Mouse (Mus musculus) heart, adult 2 months (tissue): ENCODE measurements around the gene Brf1. TPM values are rescaled to one million over a fixed set of nuclear protein-coding genes. Genes with fewer than 3 reads are reported as not detected.

Source experiments
- DNase-seq, 2 experiments: peaks; one replicate each; pipeline ENCODE4 v3.0.0; 2021
- H3K27ac ChIP-seq: fragments of 200-600 bp; 2 replicates; pipeline ENCODE4 v1.8.1; 2022
- H3K27me3 ChIP-seq: fragments of 200-500 bp; 2 replicates; pipeline ENCODE4 v1.6.1; 2012; ENCODE audit warnings: mild to moderate bottlenecking, low read length, inconsistent platforms, mixed read lengths; ENCODE audit not compliant: control insufficient read depth, insufficient read depth
- H3K36me3 ChIP-seq: fragments of 200-500 bp; 2 replicates; pipeline ENCODE4 v1.6.1; 2012; ENCODE audit warnings: low read length, inconsistent platforms; ENCODE audit not compliant: control insufficient read depth, insufficient read depth
- H3K4me1 ChIP-seq: fragments of 200-500 bp; 2 replicates; pipeline ENCODE4 v1.6.1; 2011; ENCODE audit warnings: low read length; ENCODE audit not compliant: control insufficient read depth, insufficient read depth
- H3K4me3 ChIP-seq: fragments of 200-600 bp; 2 replicates; pipeline ENCODE4 v1.8.1; 2022
- H3K79me2 ChIP-seq: fragments of 200-500 bp; replicated peaks from 2 replicates; pipeline ENCODE4 v1.6.1; 2012; ENCODE audit warnings: mild to moderate bottlenecking, inconsistent platforms, low read length, moderate library complexity, mixed read lengths; ENCODE audit not compliant: control insufficient read depth, insufficient read depth
- H3K9ac ChIP-seq: fragments of 200-500 bp; 2 replicates; pipeline ENCODE4 v1.6.1; 2012; ENCODE audit warnings: low read depth, mild to moderate bottlenecking, control low read depth, inconsistent platforms, low read length, mixed read lengths
- CTCF ChIP-seq: fragments of 200-600 bp; IDR thresholded peaks from 2 replicates; pipeline ENCODE4 v1.8.1; 2022; ENCODE audit warnings: antibody characterized with exemption, mild to moderate bottlenecking, moderate library complexity
- EP300 ChIP-seq: fragments of 200-500 bp; IDR thresholded peaks from 2 replicates; pipeline ENCODE4 v1.6.1; 2011; ENCODE audit warnings: low read depth, low read length, control low read depth; ENCODE audit not compliant: insufficient read depth
- POLR2A ChIP-seq: fragments of 200-500 bp; IDR thresholded peaks from 2 replicates; pipeline ENCODE4 v1.6.1; 2011; ENCODE audit warnings: mild to moderate bottlenecking, low read depth, low read length, control low read depth; ENCODE audit not compliant: insufficient read depth
- WGBS: fragments of 180-500 bp; shearing (Covaris S2); methylation state at CpG from one replicate; pipeline ENCODE4 v1.1.7; 2018; 5-methylcytosine and 5-hydroxymethylcytosine counted together
- intact Hi-C: fragments of 180-260 bp; cut with DNase I; formaldehyde crosslinking; loops from one replicate; pipeline ENCODE4 v1.15.1; 2025
- polyA plus RNA-seq: library from polyadenylated mRNA; depleted of rRNA; stranded (reverse); fragments of >200 nt; gene quantifications from 2 replicates; pipeline ENCODE4 v1.2.3, GENCODE M21; 2012
- total RNA-seq, 2 experiments: library from RNA; stranded (reverse); gene quantifications; 2 replicates each; pipeline ENCODE4 v1.2.3; 2021

Brf1 gene
- total and polyA plus RNA-seq, 3 experiments = 22.3 to 25.1 (median 22.4) TPM

- peaks cover 3% of the 10 kb centered on the region; the same call in 1 of the 2 replicates for H3K79me2 ChIP-seq
- no peak overlapping the region for H3K27ac ChIP-seq
- WGBS = 91% methylated on average over 2 of the region's 2 CpGs
- peak in 1 of 2 experiments; percentile 17 for DNase-seq
- H3K9ac ChIP-seq = no peak overlapping the region
- H3K27me3 ChIP-seq = no peaks in the 10 kb centered on the region
- no peaks in the 10 kb centered on the region for H3K36me3 ChIP-seq
- H3K4me1 ChIP-seq = peaks cover 21% of the 10 kb centered on the region
- H3K4me3 ChIP-seq = no peak overlapping the region
- intact Hi-C loops = no loop called here
- TF ChIP-seq CTCF (no peak), POLR2A (no peak), EP300 (no peak)
Observed at GRCm38 (mm10) chr12:113027495-113027894, 27.0 kb upstream of the Brf1 start.

GRCm38 (mm10) chr12:113026557-113026956 is 26.1 kb upstream of the Brf1 start:
- Histone ChIP-seq H3K27ac (no peak overlapping the region), H3K4me1 (peaks cover 14% of the 10 kb centered on the region), H3K9ac (no peak overlapping the region), H3K27me3 (no peaks in the 10 kb centered on the region), H3K36me3 (no peaks in the 10 kb centered on the region), H3K79me2 (peaks cover 3% of the 10 kb centered on the region; the same call in 1 of the 2 replicates), H3K4me3 (no peak overlapping the region)
- DNase-seq = no peak
- TF ChIP-seq POLR2A (no peak), EP300 (no peak), CTCF (peak; percentile 33; the same call in 1 of the 2 replicates)
- intact Hi-C loops = no loop called here
- WGBS = 96% methylated on average over 1 of the region's 1 CpGs

GRCm38 (mm10) chr12:113023082-113023481 is 22.6 kb upstream of the Brf1 start:
- H3K79me2 ChIP-seq = peaks cover 3% of the 10 kb centered on the region; the same call in 1 of the 2 replicates
- WGBS = 66% methylated on average over 4 of the region's 4 CpGs
- H3K27ac ChIP-seq = no peak overlapping the region
- intact Hi-C loops = no loop called here
- TF ChIP-seq EP300 = no peak
- no peak for TF ChIP-seq CTCF
- no peak for TF ChIP-seq POLR2A
- peaks cover 4% of the 10 kb centered on the region for H3K4me1 ChIP-seq
- no peak for DNase-seq
- no peak overlapping the region for H3K4me3 ChIP-seq
- H3K9ac ChIP-seq = no peak overlapping the region
- H3K27me3 ChIP-seq = no peaks in the 10 kb centered on the region
- H3K36me3 ChIP-seq = no peaks in the 10 kb centered on the region

- no peaks in the 10 kb centered on the region; the same call in 1 of the 2 replicates for H3K4me1 ChIP-seq
- H3K36me3 ChIP-seq = no peaks in the 10 kb centered on the region
- no peak overlapping the region for H3K4me3 ChIP-seq
- intact Hi-C loops = no loop called here
- H3K27me3 ChIP-seq = no peaks in the 10 kb centered on the region
- TF ChIP-seq CTCF = no peak
- no peak overlapping the region for H3K9ac ChIP-seq
- DNase-seq = no peak
- H3K27ac ChIP-seq = no peak overlapping the region
- peaks cover 3% of the 10 kb centered on the region; the same call in 1 of the 2 replicates for H3K79me2 ChIP-seq
Observed at GRCm38 (mm10) chr12:113021488-113021887, 21.0 kb upstream of the Brf1 start.

GRCm38 (mm10) chr12:113018763-113019162 is 18.3 kb upstream of the Brf1 start:
- intact Hi-C loops = no loop called here
- no peaks in the 10 kb centered on the region for H3K36me3 ChIP-seq
- no peak overlapping the region for H3K9ac ChIP-seq
- no peaks in the 10 kb centered on the region for H3K27me3 ChIP-seq
- no peak overlapping the region for H3K27ac ChIP-seq
- no peak overlapping the region for H3K4me3 ChIP-seq
- WGBS = 87% methylated on average over 4 of the region's 4 CpGs
- H3K79me2 ChIP-seq = 0 out of 2 replicates have a peak, but pooled peaks cover 2% of the 10 kb centered on the region
- H3K4me1 ChIP-seq = peaks cover 4% of the 10 kb centered on the region
- TF ChIP-seq CTCF = no peak
- TF ChIP-seq EP300 = no peak
- TF ChIP-seq POLR2A = no peak
- no peak for DNase-seq

GRCm38 (mm10) chr12:113017429-113017984 is 17.0 kb upstream of the Brf1 start:
- TF ChIP-seq EP300 (no peak), POLR2A (no peak), CTCF (no peak)
- DNase-seq = no peak
- Histone ChIP-seq H3K4me3 (no peak overlapping the region), H3K9ac (no peak overlapping the region), H3K79me2 (0 out of 2 replicates have a peak, but pooled peaks cover 2% of the 10 kb centered on the region), H3K4me1 (peaks cover 6% of the 10 kb centered on the region), H3K36me3 (no peaks in the 10 kb centered on the region), H3K27ac (no peak overlapping the region), H3K27me3 (no peaks in the 10 kb centered on the region)
- intact Hi-C loops = no loop called here
- 72% methylated on average over 9 of the region's 9 CpGs for WGBS
